Mouse (Mus musculus) testis, adult 2 months (tissue): ENCODE results near the gene Xpo6.

Experiments
- CTCF ChIP-seq: fragments of 200-500 bp; IDR thresholded peaks from 2 replicates; pipeline ENCODE4 v1.5.1; 2012; ENCODE audit warnings: low read depth, mild to moderate bottlenecking, inconsistent platforms, low read length, moderate library complexity; ENCODE audit not compliant: control insufficient read depth, insufficient read depth, insufficient replicate concordance
- POLR2A ChIP-seq: fragments of 200-500 bp; IDR thresholded peaks from 2 replicates; pipeline ENCODE4 v1.6.1; 2012; ENCODE audit warnings: low read depth, mild to moderate bottlenecking, inconsistent platforms, low read length, moderate library complexity; ENCODE audit not compliant: control insufficient read depth

DNA sequence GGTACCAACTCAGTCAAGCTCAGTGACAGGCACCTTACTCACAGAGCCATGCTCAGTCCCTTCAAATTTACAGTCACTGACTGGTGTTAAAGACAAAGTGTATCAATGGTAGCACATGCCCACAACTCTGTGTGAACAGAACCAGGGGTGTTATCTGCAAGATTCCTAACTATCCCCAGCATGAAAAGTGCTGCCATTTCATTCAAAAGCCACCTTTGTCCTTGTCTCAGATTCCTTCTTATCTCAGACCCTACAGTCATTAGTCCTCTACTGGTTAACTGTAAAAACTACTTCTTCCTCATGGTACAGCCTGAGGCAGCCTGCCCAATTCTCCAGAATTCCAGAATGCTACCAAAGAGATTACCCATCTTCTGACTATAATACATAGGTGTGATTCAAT, 14.3 kb downstream of the Xpo6 start:
- TF ChIP-seq POLR2A, result no peak
- no peak for TF ChIP-seq CTCF
